Mouse (Mus musculus) spleen, adult 2 months (tissue): ENCODE measurements around the gene Mrpl28. TPM values are rescaled to one million over a fixed set of nuclear protein-coding genes. Genes with fewer than 3 reads are reported as not detected.
"Not testable (repeated sequence)": the region's sequence is repeated elsewhere in the genome, so short reads cannot be mapped to it uniquely, and the experiment has no call there.

Experiments
- DNase-seq, 2 experiments: peaks; one replicate each; pipeline versions ENCODE4 v3.0.0 to v3.0.0-alpha.2; 2012 to 2021; ENCODE audit warnings: low spot score in 2 of 2, low read depth in 1 of 2
- H3K27ac ChIP-seq: fragments of 200-500 bp; 2 replicates; pipeline ENCODE4 v1.5.1; 2012; ENCODE audit warnings: low read length, inconsistent platforms; ENCODE audit not compliant: insufficient read depth
- H3K27me3 ChIP-seq: fragments of 200-500 bp; 2 replicates; pipeline ENCODE4 v1.6.1; 2012; ENCODE audit warnings: mild to moderate bottlenecking, moderate library complexity, low read length, inconsistent platforms; ENCODE audit not compliant: control insufficient read depth, insufficient read depth
- H3K36me3 ChIP-seq: fragments of 200-500 bp; 2 replicates; pipeline ENCODE4 v1.6.1; 2012; ENCODE audit warnings: mild to moderate bottlenecking, low read length, inconsistent platforms; ENCODE audit not compliant: control insufficient read depth, insufficient read depth
- H3K4me1 ChIP-seq: fragments of 200-500 bp; 2 replicates; pipeline ENCODE4 v1.6.1; 2011; ENCODE audit warnings: inconsistent platforms; ENCODE audit not compliant: control insufficient read depth, insufficient read depth, insufficient read length
- H3K4me3 ChIP-seq: fragments of 200-500 bp; 2 replicates; pipeline ENCODE4 v1.5.1; 2011; ENCODE audit warnings: mild to moderate bottlenecking, inconsistent platforms; ENCODE audit not compliant: insufficient read depth, insufficient read length; ENCODE audit errors: extremely low read depth
- CTCF ChIP-seq: fragments of 200-500 bp; IDR thresholded peaks from 2 replicates; pipeline ENCODE4 v1.5.1; 2011; ENCODE audit warnings: mild to moderate bottlenecking, inconsistent platforms; ENCODE audit not compliant: insufficient read depth, insufficient read length, insufficient replicate concordance; ENCODE audit errors: extremely low read depth
- POLR2A ChIP-seq: fragments of 200-500 bp; IDR thresholded peaks from 2 replicates; pipeline ENCODE4 v1.6.1; 2011; ENCODE audit warnings: low read depth, low read length, inconsistent platforms
- WGBS: fragments of 180-500 bp; shearing (Covaris S2); methylation state at CpG from one replicate; pipeline ENCODE4 v1.1.7; 2018; 5-methylcytosine and 5-hydroxymethylcytosine counted together
- polyA plus RNA-seq: library from polyadenylated mRNA; depleted of rRNA; stranded (reverse); fragments of >200 nt; gene quantifications from 2 replicates; pipeline ENCODE4 v1.2.3, GENCODE M21; 2012

Gene Mrpl28
- polyA plus RNA-seq, 1 experiment, result 39.5 TPM

DNA sequence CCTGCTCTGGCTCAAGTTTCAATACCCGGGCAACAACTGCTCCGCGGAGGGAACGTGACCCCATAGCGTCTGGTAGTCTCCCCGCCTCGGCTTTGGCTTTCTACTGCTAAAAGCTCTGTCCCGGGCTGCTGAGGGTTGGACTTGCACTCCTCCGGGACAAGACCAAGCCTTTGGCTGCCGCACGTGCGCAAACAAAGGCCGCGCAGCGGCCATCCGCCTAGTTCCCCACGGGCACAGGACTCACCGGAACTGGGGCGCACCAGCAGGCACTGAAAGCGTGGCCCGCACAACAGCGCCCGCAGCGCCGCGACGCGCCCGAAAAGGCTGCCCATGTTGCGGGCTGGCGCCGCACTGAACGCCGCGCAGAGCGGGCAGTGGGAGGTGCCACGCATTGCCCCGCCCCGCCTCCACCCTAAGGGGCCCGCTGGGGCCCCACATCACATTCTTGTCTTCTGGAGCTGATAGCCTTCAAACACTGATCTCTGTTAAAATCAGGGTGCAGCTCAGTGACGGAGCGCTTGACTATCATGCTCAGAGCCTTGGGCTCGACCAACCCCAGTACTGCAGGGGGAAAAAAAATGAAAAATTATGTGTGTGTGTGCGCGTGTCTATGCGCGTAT lies 28.1 kb upstream of the Mrpl28 start, which contains the start of gene Nme4:
TSS of gene Nme4 (minus strand) at position 482 of the 620 bp plus-strand sequence.
- WGBS, result 2% methylated on average over 47 of the region's 47 CpGs
- DNase-seq, result no peak
- H3K27me3 ChIP-seq, result no peaks in the 10 kb centered on the region
- H3K36me3 ChIP-seq, result no peaks in the 10 kb centered on the region
- no peak within 1 kb of the TSS for H3K27ac ChIP-seq
- no peaks in the 10 kb centered on the region; the same call in 1 of the 2 replicates for H3K4me1 ChIP-seq
- TF ChIP-seq POLR2A (no peak), CTCF (no peak)
- H3K4me3 ChIP-seq, result peak within 1 kb of the TSS; percentile 56; the same call in 1 of the 2 replicates

- no peaks in the 10 kb centered on the region; the same call in 1 of the 2 replicates for H3K4me1 ChIP-seq
- no peaks in the 10 kb centered on the region for H3K27me3 ChIP-seq
- WGBS, result 90% methylated on average over 7 of the region's 7 CpGs
- DNase-seq, result no peak
- H3K36me3 ChIP-seq, result no peaks in the 10 kb centered on the region
- no peak overlapping the region for H3K4me3 ChIP-seq
- TF ChIP-seq CTCF (no peak), POLR2A (no peak)
- no peak overlapping the region for H3K27ac ChIP-seq
Observed at GRCm38 (mm10) chr17:26098461-26098860, 24.8 kb upstream of the Mrpl28 start.

GRCm38 (mm10) chr17:26099316-26099715 lies 24.0 kb upstream of the Mrpl28 start:
- not testable (repeated sequence) for H3K27me3 ChIP-seq, H3K4me1 ChIP-seq, H3K27ac ChIP-seq, H3K4me3 ChIP-seq, H3K36me3 ChIP-seq, DNase-seq
- 43% methylated on average over 3 of the region's 3 CpGs for WGBS

DNA sequence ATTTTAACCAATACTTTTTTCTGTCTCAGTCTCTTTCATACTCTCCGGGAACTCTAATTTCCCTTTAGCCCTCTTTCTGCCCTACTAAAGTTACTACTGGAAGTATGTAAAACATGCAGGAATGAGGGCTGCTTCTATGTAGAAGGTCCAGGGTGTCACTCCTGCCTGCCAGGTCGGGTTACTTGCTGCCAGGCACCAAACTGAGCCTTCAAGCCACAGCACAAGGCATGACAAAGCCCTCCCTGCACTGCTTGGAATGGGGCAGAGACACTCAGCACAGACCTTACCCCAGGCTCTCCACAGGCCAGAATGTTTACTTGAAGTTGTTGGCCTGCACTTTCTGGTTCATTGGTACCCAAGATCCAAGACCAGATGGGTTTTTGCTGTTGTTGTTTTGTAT lies 23.1 kb upstream of the Mrpl28 start:
- no peaks in the 10 kb centered on the region for H3K27me3 ChIP-seq
- no peak overlapping the region for H3K4me3 ChIP-seq
- DNase-seq, result no peak
- H3K4me1 ChIP-seq, result no peaks in the 10 kb centered on the region; the same call in 1 of the 2 replicates
- no peak overlapping the region for H3K27ac ChIP-seq
- H3K36me3 ChIP-seq, result no peaks in the 10 kb centered on the region
- WGBS, result 60% methylated on average over 2 of the region's 2 CpGs
- TF ChIP-seq CTCF (no peak), POLR2A (no peak)

GRCm38 (mm10) chr17:26101478-26101877 lies 21.8 kb upstream of the Mrpl28 start:
- Histone ChIP-seq H3K4me1 (no peaks in the 10 kb centered on the region), H3K27ac (no peak overlapping the region), H3K36me3 (no peaks in the 10 kb centered on the region), H3K4me3 (no peak overlapping the region), H3K27me3 (no peaks in the 10 kb centered on the region)
- no peak for TF ChIP-seq CTCF
- no peak for TF ChIP-seq POLR2A
- DNase-seq, result no peak
- 89% methylated on average over 4 of the region's 4 CpGs for WGBS

DNA sequence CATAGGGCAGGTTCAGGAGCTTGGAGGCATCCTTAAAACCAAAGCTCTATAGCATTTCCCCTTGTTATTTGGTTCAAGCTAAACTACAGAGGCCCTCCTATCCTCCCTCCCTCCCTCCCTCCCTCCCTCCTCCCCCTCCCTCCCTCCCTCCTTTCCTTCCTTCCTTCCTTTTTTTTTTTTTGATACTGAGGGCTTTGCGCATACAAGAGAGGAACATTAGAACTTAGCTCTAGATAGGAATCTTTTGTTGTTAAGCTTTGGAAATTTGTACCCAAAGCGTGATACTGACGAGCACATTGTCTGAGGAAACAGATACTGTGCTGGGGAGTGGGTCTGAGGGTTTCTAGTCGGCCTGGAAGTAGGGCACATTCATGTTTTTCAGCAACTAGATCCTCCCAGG lies 17.7 kb upstream of the Mrpl28 start:
- TF ChIP-seq CTCF, result no peak
- TF ChIP-seq POLR2A, result no peak
- Histone ChIP-seq H3K27ac (no peak overlapping the region), H3K27me3 (no peaks in the 10 kb centered on the region), H3K36me3 (no peaks in the 10 kb centered on the region), H3K4me1 (no peaks in the 10 kb centered on the region), H3K4me3 (no peak overlapping the region)
- WGBS, result 30% methylated on average over 4 of the region's 4 CpGs
- no peak for DNase-seq

DNA sequence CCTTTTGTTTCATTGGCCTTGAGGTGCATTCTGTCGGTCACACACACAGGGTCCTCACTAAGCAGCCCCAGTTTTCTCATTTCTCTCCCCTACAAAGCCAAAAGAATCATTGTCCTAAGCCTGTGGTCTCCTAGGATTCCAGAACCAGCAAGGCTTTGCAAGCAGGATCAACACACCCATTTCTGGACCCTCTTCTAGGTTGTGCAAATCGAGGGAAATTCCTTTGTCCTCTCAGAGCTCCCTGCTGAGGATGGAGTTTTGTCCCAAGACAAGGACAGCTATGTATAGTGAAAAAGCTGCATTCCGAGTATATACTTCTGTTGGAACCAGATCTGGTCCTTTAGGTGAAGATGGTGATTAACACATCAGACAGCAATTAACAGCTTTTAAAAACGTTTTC lies 13.1 kb upstream of the Mrpl28 start:
- Histone ChIP-seq H3K27me3 (no peaks in the 10 kb centered on the region), H3K36me3 (no peaks in the 10 kb centered on the region), H3K27ac (no peak overlapping the region), H3K4me1 (no peaks in the 10 kb centered on the region; the same call in 1 of the 2 replicates), H3K4me3 (no peak overlapping the region)
- DNase-seq, result no peak
- 66% methylated on average over 4 of the region's 4 CpGs for WGBS
- TF ChIP-seq CTCF, result no peak
- TF ChIP-seq POLR2A, result no peak
